Mouse (Mus musculus) lung, embryonic 15.5 days (tissue): Measurements from ENCODE around the gene Jak2. TPM values are rescaled to one million over a fixed set of nuclear protein-coding genes. Genes with fewer than 3 reads are reported as not detected.
A peak's percentile ranks its signal among the peaks of the same experiment; 100 is the strongest.

ENCODE experiments used
- ATAC-seq: fragments of 200-750 bp; cut with Nextera tagmentation; 2 replicates; pipeline ENCODE4 v1.8.0; 2017; ENCODE audit warnings: moderate number of reproducible peaks, borderline replicate concordance; ENCODE audit not compliant: low FRiP score, low TSS enrichment; ENCODE audit errors: extremely low read depth
- H3K27ac ChIP-seq: fragments of 300-500 bp; sonication (generic); 2 replicates; pipeline ENCODE4 v1.5.1; 2015; ENCODE audit warnings: moderate library complexity, mild to moderate bottlenecking, inconsistent platforms
- H3K27me3 ChIP-seq: fragments of 300-500 bp; sonication (generic); 2 replicates; pipeline ENCODE4 v1.6.1; 2015; ENCODE audit warnings: inconsistent platforms
- H3K36me3 ChIP-seq: fragments of 300-500 bp; sonication (generic); 2 replicates; pipeline ENCODE4 v1.6.1; 2015; ENCODE audit warnings: inconsistent platforms
- H3K4me1 ChIP-seq: fragments of 300-500 bp; sonication (generic); 2 replicates; pipeline ENCODE4 v1.6.1; 2015; ENCODE audit warnings: inconsistent platforms
- H3K4me2 ChIP-seq: fragments of 300-500 bp; sonication (generic); 2 replicates; pipeline ENCODE4 v1.6.1; 2015; ENCODE audit warnings: inconsistent platforms, mild to moderate bottlenecking, moderate library complexity
- H3K4me3 ChIP-seq: fragments of 300-500 bp; sonication (generic); 2 replicates; pipeline ENCODE4 v1.5.1; 2015; ENCODE audit warnings: mild to moderate bottlenecking, inconsistent platforms
- H3K9ac ChIP-seq: fragments of 300-500 bp; sonication (generic); 2 replicates; pipeline ENCODE4 v1.6.1; 2015; ENCODE audit warnings: inconsistent platforms
- H3K9me3 ChIP-seq: fragments of 300-500 bp; sonication (generic); 2 replicates; pipeline ENCODE4 v1.6.1; 2016; ENCODE audit warnings: inconsistent platforms
- whole genome bisulfite sequencing: fragments of 180-500 bp; shearing (Covaris S2); methylation state at CpG from one replicate; pipeline ENCODE4 v1.1.7; 2015; 5-methylcytosine and 5-hydroxymethylcytosine counted together
- polyA plus RNA-seq: library from polyadenylated mRNA; unstranded; fragments of >200 nt; fragmentation: Nextera tagmentation; extraction: Ambion mirVana; gene quantifications from 2 replicates; pipeline ENCODE4 v1.2.1, GENCODE M21; 2015

Gene Jak2
- polyA plus RNA-seq, 1 experiment from 2014 or later, result 8.3 TPM

GRCm38 (mm10) chr19:29232738-29233137, 18.9 kb upstream of the Jak2 start:
- no peak for ATAC-seq
- no peak overlapping the region for H3K4me3 ChIP-seq
- 75% methylated on average over 6 of the region's 6 CpGs for whole genome bisulfite sequencing
- no peaks in the 10 kb centered on the region for H3K9me3 ChIP-seq
- H3K27ac ChIP-seq, result no peak overlapping the region
- peaks cover under 1% of the 10 kb centered on the region; the same call in 1 of the 2 replicates for H3K4me1 ChIP-seq
- no peak overlapping the region for H3K4me2 ChIP-seq
- no peaks in the 10 kb centered on the region for H3K36me3 ChIP-seq
- H3K27me3 ChIP-seq, result no peaks in the 10 kb centered on the region
- no peak overlapping the region for H3K9ac ChIP-seq

GRCm38 (mm10) chr19:29236658-29237385, 14.8 kb upstream of the Jak2 start:
- H3K9ac ChIP-seq, result no peak overlapping the region

DNA sequence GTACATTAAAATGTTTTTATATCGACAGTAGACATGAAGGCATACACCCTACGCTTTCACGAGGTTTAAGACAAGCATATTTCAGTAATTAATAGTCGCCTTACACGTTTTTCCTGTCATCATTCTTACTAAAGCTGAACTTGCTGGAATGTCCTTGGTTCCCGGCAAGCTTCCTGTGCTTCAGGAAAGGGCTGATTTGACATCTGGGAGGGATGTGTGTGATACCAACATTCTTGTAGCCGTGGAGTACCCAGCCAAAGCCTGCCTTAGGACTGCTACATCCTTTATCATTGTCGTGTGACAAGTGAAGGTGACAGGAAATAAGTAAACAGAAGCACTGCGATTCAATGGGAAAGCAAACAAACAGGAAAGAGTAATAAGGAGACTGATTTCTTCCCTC, 13.5 kb upstream of the Jak2 start:
- Histone ChIP-seq H3K4me3 (no peak overlapping the region), H3K4me2 (peak overlapping the region; percentile 28; the same call in 1 of the 2 replicates)

More at GRCm38 (mm10) chr19:29236658-29237385, 14.8 kb upstream of the Jak2 start:
- Histone ChIP-seq H3K9me3 (no peaks in the 10 kb centered on the region), H3K4me3 (no peak overlapping the region), H3K36me3 (no peaks in the 10 kb centered on the region), H3K27ac (no peak overlapping the region), H3K27me3 (no peaks in the 10 kb centered on the region), H3K4me2 (no peak overlapping the region), H3K4me1 (peaks cover 12% of the 10 kb centered on the region)
- no peak for ATAC-seq
- 52% methylated on average over 9 of the region's 9 CpGs for WGBS

GRCm38 (mm10) chr19:29239513-29240235, 12.0 kb upstream of the Jak2 start:
- H3K36me3 ChIP-seq, result no peaks in the 10 kb centered on the region
- H3K9me3 ChIP-seq, result no peaks in the 10 kb centered on the region
- no peak overlapping the region for H3K4me3 ChIP-seq
- no peak overlapping the region for H3K4me2 ChIP-seq
- no peaks in the 10 kb centered on the region for H3K27me3 ChIP-seq
- H3K27ac ChIP-seq, result no peak overlapping the region
- ATAC-seq, result no peak
- no peak overlapping the region for H3K9ac ChIP-seq
- H3K4me1 ChIP-seq, result peaks cover 12% of the 10 kb centered on the region
- WGBS, result 57% methylated on average over 7 of the region's 7 CpGs

More for the DNA sequence above, 13.5 kb upstream of the Jak2 start:
- no peaks in the 10 kb centered on the region for H3K9me3 ChIP-seq
- H3K9ac ChIP-seq, result no peak overlapping the region
- peaks cover 12% of the 10 kb centered on the region for H3K4me1 ChIP-seq
- H3K36me3 ChIP-seq, result no peaks in the 10 kb centered on the region
- 12% methylated on average over 9 of the region's 9 CpGs for WGBS
- no peak overlapping the region for H3K27ac ChIP-seq
- ATAC-seq, result no peak
- H3K27me3 ChIP-seq, result no peaks in the 10 kb centered on the region

DNA sequence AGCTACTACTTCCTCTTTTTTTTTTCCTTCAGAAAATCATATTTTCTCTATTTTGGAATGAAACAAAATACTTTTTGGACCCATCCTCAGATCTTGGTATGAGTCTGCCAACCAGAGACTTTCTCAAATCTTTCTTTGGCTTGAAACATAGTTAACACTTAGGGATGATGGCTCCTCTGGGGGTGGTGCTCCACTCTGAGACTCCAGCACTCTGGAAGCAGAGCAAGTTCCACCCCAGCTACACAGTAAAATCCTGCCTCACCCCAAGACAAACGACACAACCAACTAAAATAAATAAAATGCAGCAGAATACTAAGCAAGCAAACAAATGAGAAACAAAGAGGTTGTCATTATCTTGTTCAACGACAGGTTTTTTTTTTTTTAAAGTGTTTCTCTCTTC, 11.0 kb upstream of the Jak2 start:
- no peak for ATAC-seq
- no peak overlapping the region for H3K27ac ChIP-seq
- no peaks in the 10 kb centered on the region for H3K9me3 ChIP-seq
- no peaks in the 10 kb centered on the region for H3K36me3 ChIP-seq
- H3K9ac ChIP-seq, result no peak overlapping the region
- no peak overlapping the region for H3K4me2 ChIP-seq
- WGBS, result 25% methylated on average over 2 of the region's 2 CpGs
- H3K27me3 ChIP-seq, result no peaks in the 10 kb centered on the region
- peaks cover 12% of the 10 kb centered on the region for H3K4me1 ChIP-seq
- H3K4me3 ChIP-seq, result no peak overlapping the region

DNA sequence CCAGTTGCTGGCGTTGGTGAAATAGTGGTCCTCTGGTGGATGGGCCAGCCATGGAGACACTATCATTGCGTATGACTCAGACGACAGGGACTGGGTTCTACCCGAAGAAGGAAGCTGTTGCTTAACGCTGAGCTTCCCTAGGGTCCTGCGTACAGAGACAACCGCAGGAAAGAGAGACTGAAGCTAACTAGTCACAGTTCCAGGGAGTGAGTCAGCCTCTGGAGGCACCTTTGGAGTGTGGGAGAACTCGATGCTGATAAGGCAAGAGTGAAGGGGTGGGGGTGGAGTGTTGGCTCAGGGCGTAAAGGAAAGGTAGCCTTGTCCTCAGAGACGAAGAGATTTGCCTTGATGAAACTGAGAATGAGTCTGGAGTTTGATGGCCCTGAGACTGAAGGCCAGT, 10.0 kb upstream of the Jak2 start:
- no peaks in the 10 kb centered on the region for H3K27me3 ChIP-seq
- no peak overlapping the region for H3K9ac ChIP-seq
- H3K27ac ChIP-seq, result no peak overlapping the region
- WGBS, result 60% methylated on average over 10 of the region's 10 CpGs
- H3K9me3 ChIP-seq, result no peaks in the 10 kb centered on the region
- H3K36me3 ChIP-seq, result no peaks in the 10 kb centered on the region
- ATAC-seq, result no peak
- H3K4me1 ChIP-seq, result peaks cover 12% of the 10 kb centered on the region
- no peak overlapping the region for H3K4me2 ChIP-seq
- H3K4me3 ChIP-seq, result no peak overlapping the region

DNA sequence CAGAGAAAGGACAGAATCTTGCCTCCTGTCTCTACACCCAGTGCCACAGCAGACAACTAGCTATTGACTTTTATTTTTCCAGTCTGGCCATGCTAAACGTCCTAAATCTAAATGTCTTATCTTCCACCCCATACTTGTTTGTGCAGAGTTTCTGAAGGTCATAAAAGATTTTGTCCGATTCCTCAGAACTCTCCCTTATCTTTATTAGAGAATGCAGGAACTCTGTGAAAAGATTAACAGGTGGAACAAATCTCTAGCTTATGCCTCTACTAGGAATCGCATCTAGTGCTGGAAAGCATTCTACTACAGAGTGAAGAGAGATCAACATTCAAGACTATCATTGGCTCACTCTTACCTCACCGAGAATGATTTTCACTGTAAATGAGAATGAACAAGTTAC, 1.7 kb upstream of the Jak2 start:
- no peak overlapping the region for H3K9ac ChIP-seq
- ATAC-seq, result no peak

GRCm38 (mm10) chr19:29251958-29252801, 552 bp downstream of the Jak2 start:
- under 1% methylated on average over 32 of the region's 44 CpGs for WGBS
- peak; percentile 56 for ATAC-seq

More for the DNA sequence above, 1.7 kb upstream of the Jak2 start:
- Histone ChIP-seq H3K27ac (no peak overlapping the region), H3K36me3 (no peaks in the 10 kb centered on the region), H3K4me1 (peaks cover 24% of the 10 kb centered on the region), H3K4me3 (peak overlapping the region; percentile 84; the same call in 1 of the 2 replicates), H3K4me2 (peak overlapping the region; percentile 88; the same call in 1 of the 2 replicates), H3K27me3 (no peaks in the 10 kb centered on the region), H3K9me3 (no peaks in the 10 kb centered on the region)
- 46% methylated on average over 4 of the region's 4 CpGs for WGBS

GRCm38 (mm10) chr19:29252831-29253545, 1.4 kb downstream of the Jak2 start:
- Histone ChIP-seq H3K27ac (no peak overlapping the region), H3K4me3 (peak overlapping the region; percentile 84), H3K36me3 (no peaks in the 10 kb centered on the region), H3K9me3 (no peaks in the 10 kb centered on the region), H3K9ac (peak overlapping the region; percentile 92), H3K27me3 (no peaks in the 10 kb centered on the region), H3K4me1 (peaks cover 24% of the 10 kb centered on the region), H3K4me2 (peak overlapping the region; percentile 88)
- ATAC-seq, result no peak
- 24% methylated on average over 10 of the region's 10 CpGs for WGBS

More at GRCm38 (mm10) chr19:29251958-29252801, 552 bp downstream of the Jak2 start:
- Histone ChIP-seq H3K27me3 (no peaks in the 10 kb centered on the region), H3K4me1 (peaks cover 24% of the 10 kb centered on the region), H3K9me3 (no peaks in the 10 kb centered on the region), H3K9ac (peak overlapping the region; percentile 92), H3K36me3 (no peaks in the 10 kb centered on the region), H3K4me2 (peak overlapping the region; percentile 88), H3K4me3 (peak overlapping the region; percentile 84), H3K27ac (peak overlapping the region; percentile 98)

GRCm38 (mm10) chr19:29253728-29254127, 2.1 kb downstream of the Jak2 start:
- H3K9ac ChIP-seq, result 0 out of 2 replicates have a peak overlapping the region, but pooled peaks have one; percentile 30
- H3K36me3 ChIP-seq, result no peaks in the 10 kb centered on the region
- H3K4me1 ChIP-seq, result peaks cover 24% of the 10 kb centered on the region
- H3K4me2 ChIP-seq, result peak overlapping the region; percentile 88
- no peak overlapping the region for H3K27ac ChIP-seq
- WGBS, result 2% methylated on average over 9 of the region's 9 CpGs
- peak overlapping the region; percentile 84; the same call in 1 of the 2 replicates for H3K4me3 ChIP-seq
- ATAC-seq, result peak; percentile 37
- H3K27me3 ChIP-seq, result no peaks in the 10 kb centered on the region
- no peaks in the 10 kb centered on the region for H3K9me3 ChIP-seq

DNA sequence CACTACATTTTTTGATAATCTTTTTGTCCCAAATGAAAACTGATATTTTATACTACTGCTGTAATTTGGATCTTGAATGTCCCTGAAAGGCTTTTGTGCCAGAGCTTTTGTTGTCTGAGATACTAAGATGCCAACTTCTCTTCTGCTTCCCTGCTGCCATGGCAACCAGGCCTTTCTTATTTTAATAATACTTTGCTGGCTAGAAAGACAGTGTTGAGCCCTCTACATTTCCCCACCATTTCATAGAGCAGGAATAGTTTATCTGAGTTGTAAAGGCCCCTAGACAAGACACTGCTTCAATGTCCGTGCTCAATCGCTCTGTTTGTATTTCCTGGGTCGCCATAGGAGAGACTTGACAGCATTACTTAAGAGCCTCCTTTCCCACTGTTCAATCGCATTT, 3.0 kb downstream of the Jak2 start:
- H3K27me3 ChIP-seq, result no peaks in the 10 kb centered on the region
- H3K4me3 ChIP-seq, result no peak overlapping the region
- no peak for ATAC-seq
- H3K36me3 ChIP-seq, result no peaks in the 10 kb centered on the region
- no peak overlapping the region for H3K9ac ChIP-seq
- 47% methylated on average over 4 of the region's 4 CpGs for WGBS
- H3K4me1 ChIP-seq, result peaks cover 22% of the 10 kb centered on the region
- H3K9me3 ChIP-seq, result no peaks in the 10 kb centered on the region
- H3K4me2 ChIP-seq, result no peak overlapping the region
- no peak overlapping the region for H3K27ac ChIP-seq
